Mouse (Mus musculus) hindlimb bud, embryonic 11.5 days (tissue): ENCODE data around the gene Cdc26.

ENCODE experiments used
- DNase-seq: peaks from one replicate; pipeline ENCODE4 v3.0.0-alpha.2; 2012; ENCODE audit warnings: low read depth, low spot score; ENCODE audit errors: extremely low spot score

The Cdc26 gene

DNA sequence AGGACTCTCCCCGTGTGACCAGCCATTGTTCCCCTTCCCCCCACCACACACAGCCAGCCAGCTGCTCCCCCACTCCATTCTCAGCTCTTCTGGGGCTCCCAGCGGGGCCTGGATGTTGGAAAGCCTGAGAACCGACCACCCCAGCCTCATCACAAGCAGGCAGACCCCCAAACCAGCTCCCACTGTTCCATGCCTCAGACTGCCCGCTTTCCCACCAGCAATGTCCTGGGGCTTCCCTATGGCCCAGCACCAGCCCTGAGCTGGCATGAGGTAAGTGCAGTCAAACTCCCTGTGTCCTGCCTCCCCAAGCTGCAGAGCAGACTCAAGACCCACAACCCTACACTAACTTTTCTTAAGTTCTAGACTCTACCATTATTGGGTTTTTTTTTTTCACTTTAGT is 2.3 kb downstream of the Cdc26 start:
- DNase-seq: no peak

GRCm38 (mm10) chr4:62398956-62399355 is 9.5 kb downstream of the Cdc26 start:
- no peak for DNase-seq

DNA sequence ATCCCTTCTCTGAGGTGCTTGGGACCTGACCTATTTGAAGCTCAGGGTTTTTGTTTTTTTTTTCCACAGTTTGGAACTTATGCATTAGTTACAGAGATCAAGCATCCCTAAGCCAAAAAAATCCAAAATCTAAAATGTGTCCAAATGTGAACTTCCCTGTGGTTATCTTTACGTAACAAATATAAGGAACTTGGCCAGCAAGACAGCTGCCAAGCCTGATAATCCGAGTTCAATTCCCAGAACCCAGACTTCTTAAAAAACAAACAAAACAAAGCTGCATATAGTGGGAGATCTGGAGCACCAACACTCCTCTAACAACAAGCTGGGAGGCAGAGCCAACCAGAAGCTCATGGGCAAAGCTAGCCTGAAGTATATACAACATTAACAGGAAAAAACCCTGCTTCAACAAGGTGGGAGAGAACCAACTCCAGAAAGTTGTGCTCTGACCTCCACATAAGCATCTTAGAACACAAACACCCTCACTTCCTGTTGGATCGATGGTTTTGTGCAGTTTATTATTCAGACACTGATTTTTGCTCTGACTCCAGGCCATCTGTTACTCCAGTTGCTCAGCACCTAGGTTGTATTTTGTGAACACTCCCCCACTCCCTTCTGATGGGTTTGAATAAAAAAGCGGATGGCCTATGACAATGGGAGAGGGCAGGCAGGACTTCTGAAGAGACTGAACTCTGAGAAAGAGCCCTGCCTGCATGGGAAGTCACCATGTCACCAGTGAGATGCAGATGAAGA is 10.7 kb downstream of the Cdc26 start:
- no peak for DNase-seq

- DNase-seq: no peak
Observed at GRCm38 (mm10) chr4:62395806-62396205, 12.6 kb downstream of the Cdc26 start.

DNA sequence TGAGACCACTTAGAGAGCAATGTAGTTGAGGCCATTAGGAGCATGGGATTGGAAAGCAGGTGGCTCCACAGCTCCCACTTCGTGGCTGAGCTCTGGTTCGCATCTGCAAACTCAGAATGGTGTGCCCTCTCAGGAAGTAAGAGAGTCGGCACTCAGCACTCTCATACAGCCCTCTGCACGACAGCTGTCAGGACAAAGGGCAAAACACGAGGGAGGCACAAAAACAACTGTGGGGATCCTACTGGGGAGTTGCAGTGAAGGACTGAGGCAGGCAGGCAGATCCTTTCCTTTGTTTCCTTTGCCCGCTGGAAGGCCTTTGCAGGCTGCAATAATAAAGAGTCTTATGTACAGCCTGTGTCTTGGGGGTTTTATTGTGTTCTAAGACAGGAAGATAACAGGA is 15.0 kb downstream of the Cdc26 start:
- DNase-seq: no peak

DNA sequence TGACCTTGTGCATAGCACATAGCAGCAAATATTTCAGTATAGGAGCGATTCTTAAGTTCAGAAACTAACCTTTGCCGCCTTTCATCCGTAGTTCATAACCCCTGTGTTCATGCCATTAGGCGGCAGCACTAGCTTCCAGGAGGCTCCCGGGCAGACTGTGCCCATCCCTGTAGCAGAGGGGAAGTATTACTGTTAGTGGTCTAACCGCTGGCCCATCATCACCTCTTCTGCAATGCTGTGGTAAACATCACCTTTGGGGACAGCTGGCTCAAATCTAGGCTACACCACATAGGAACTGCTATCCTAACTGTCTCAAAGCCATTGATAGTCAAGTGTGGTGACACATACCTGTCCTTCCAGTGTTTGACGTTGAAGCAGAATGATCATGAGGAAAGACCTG is 16.6 kb downstream of the Cdc26 start:
- no peak for DNase-seq

DNA sequence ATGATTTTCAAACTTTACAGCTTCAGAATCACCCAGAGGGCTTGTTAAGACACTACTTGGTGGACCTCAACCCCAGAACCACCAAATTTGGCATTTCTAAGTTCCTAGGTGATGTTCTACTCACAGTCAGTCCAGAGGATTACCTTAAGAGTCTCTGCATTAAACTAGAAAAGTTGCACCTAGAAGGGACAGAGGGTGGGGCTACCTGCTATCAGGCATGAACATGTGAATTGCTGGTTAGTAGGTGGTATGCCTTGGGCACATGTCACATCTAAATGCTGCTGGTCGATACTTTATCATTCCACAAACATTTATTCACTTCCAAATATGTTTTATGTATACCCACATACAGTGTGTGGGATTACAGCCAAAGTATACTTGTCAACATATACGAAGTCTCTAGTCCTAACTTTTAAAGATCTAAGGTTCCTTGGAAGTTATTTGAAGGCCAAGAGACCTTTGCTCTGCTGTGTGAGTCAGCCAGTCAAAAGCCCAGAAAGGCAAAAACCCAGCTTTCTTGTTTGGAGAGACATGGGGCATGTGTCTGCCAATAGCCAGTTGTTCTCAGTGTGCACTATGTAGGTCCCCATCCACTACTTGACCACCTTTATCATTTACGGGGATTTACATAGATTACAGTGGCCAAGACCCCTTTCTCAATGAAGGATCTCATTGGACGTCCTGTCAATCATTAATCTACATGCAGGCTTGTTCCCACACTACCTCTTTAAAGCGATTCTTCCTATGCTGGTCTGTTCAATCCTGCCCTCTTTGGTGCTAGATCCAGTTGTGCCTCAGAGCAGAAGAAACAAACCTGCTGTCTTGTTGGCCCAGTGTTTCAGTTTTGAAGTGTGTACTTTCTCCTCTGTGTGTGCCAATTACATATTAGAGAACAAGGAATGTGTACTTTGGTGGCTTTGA is 18.6 kb downstream of the Cdc26 start:
- no peak for DNase-seq

- DNase-seq: no peak
Observed at GRCm38 (mm10) chr4:62385439-62385838, 23.0 kb downstream of the Cdc26 start.

DNA sequence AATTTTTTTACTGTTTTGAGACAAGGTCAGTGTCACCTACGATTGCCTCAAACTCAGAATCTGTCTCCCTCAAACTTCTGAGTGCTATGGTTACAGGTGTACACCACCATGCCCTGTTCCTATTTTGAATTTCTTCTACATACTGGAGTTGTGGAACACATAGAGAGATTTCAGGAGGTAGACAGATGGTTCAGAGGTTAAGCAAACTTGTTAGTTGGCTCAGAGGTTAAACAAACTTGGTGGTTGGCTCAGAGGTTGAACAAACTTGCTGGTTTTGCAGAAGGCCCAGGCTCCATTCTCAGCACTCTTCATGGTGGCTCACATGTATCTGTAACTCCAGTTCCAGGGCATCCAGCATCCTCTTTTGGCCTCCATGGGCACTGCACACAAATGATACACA is 24.3 kb downstream of the Cdc26 start:
- DNase-seq: no peak

GRCm38 (mm10) chr4:62383752-62384151 is 24.7 kb downstream of the Cdc26 start:
- DNase-seq: no peak

DNA sequence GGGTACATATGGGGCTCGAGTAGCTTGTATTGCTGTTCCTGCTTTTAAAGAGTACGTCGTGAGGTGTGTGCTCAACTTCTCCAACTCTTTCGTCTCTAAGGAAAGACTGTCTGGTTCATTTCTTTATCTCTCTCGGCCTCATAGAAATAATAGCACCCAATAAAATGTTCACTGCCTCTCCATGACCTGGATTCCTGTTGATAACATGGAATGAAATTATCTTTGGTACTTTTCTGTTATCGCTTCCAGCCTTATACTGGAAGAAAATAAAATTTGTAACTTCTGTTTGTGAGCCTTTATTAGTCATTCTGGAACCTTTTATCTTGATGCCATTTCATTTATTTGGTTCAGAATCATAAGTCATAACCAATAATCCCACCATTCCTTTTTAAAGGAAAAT is 25.2 kb downstream of the Cdc26 start:
- no peak for DNase-seq

- no peak for DNase-seq
Observed at GRCm38 (mm10) chr4:62379724-62380381, 28.6 kb downstream of the Cdc26 start.

GRCm38 (mm10) chr4:62376123-62376522 is 32.3 kb downstream of the Cdc26 start:
- DNase-seq: no peak

DNA sequence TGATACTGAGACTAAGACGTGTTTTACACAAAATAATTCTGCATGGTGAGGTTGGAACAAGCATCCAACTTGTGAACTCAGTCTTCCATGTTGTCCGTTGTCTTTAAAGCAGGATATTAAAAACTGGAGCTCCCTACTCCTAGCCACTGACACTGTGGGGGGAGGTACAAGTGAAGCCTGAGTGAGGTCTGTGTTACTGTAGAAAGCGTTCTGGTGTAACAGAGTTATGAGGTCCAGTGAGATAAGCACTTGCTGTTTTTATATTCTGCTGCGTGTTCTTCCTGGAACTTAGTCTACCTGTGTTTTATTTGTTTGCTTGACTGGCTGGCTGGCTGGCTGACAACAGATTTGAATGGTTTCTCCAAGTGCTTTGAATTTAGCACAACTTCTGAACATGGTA is 34.1 kb downstream of the Cdc26 start:
- DNase-seq: no peak

DNA sequence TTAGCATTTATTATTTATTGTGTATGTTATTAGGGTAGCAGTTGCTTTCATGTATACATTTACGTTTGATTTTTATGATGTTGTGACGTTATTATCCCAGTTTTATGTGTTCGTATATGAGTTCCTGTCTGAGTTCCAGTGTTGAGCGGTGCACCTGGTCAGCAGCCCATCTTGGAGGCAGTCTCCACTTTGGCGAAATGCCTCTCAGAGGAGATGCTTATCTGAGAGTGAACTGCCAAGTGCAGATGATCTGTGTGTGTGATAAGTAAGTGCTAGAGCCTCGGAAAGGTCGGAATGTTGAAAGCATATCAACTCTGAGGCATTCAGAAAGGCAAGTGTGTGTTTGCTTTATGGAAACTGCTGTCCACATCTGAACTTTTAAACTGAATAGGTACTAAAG is 34.8 kb downstream of the Cdc26 start:
- no peak for DNase-seq

DNA sequence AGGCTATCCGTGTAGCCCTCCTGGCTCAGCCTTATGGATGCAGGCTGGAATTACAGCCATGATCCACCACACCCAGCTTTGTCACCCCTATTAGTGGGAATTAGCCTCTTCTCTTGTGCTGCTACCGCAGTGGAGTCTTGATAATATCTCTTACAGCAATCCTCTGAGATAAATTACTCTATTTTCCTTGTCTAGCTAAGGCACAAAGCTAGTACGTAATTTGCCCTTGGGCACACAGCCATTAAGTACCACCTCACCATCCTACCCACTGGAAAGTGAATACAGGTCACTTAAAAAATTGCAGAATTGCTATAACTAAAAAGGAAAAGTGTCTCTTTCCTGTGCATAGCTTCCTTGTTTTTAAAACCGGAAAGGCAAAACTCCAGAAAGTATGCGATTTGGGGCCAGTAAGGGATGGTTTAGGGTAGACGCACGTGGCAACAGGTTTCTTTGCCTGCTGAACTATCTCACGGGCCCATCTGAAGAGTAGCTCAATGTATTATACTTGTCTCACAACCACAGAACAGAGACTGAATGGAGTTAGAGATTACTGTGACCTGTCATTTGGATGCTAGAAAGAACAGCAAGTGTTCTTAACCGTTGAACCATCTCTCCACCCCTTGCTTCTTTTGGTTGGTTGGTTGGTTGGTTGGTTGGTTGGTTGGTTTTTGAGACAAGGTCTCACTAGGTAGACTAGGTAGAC is 35.5 kb downstream of the Cdc26 start:
- no peak for DNase-seq

DNA sequence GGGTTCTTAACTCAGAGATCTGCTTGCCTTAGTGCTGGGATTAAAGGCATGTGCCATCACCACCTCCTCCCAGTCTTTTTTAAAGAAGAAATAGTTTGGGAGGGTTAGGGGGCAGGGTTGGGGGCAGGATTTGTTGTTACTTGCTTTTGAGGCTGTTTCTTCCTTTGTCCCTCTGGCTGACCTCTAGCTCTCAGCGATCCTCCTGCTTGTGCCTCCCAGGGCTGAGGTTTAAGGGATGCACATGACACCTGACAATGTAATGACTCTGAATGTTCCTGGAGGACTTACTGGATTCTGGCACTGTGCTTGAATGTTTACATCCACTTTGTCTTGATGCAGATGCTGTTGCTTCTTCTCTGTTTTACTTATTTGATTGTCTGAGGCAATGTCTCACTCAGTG is 36.0 kb downstream of the Cdc26 start:
- DNase-seq: no peak

- DNase-seq: no peak
Observed at GRCm38 (mm10) chr4:62369091-62369490, 39.4 kb downstream of the Cdc26 start.

DNA sequence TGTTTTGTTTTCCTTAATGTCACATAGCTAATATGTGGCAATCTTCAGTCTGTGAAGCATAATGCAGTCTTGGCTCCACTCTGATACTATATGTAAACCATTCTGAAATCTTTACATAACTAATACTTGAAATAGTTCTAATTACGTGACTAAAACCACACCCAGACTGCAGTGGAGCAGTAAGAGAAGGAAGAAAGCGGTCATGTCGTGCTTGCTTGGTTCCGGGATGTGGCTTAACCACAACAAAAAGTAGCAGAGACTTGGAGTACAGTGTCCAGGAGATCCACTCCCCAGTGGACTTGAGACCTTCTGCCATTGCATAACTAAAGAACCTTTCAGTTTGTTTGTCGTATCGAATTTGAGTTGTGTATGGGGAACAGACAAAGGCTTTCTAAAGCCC is 40.9 kb downstream of the Cdc26 start:
- DNase-seq: no peak

GRCm38 (mm10) chr4:62366291-62366690 is 42.2 kb downstream of the Cdc26 start:
- no peak for DNase-seq

DNA sequence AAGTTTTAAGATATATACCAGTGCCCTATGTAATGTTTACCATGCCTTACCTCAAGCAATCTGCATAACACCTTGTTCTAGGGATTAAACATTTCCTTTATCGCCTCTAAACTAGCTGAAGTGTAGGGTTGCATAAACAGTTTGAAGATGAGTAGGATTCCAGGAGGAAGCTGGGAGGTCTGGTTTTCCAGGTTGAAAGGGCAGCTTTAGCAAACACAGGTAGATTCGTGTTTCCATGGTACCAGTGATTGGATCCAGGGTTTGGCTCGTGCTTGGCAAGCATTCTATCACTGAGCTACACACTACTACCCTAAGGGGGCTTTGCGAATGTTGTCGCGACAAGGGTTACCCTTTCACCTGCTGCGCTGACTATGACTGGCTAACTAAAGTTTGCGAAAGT is 44.1 kb downstream of the Cdc26 start:
- no peak for DNase-seq
